Mouse (Mus musculus): ENCODE measurements around the gene 1700001C02Rik. TPM values are rescaled to one million over a fixed set of nuclear protein-coding genes. Genes with fewer than 3 reads are reported as not detected.

The 1700001C02Rik gene
- total RNA-seq, 2 experiments from 2014 or later, result not detected

DNA sequence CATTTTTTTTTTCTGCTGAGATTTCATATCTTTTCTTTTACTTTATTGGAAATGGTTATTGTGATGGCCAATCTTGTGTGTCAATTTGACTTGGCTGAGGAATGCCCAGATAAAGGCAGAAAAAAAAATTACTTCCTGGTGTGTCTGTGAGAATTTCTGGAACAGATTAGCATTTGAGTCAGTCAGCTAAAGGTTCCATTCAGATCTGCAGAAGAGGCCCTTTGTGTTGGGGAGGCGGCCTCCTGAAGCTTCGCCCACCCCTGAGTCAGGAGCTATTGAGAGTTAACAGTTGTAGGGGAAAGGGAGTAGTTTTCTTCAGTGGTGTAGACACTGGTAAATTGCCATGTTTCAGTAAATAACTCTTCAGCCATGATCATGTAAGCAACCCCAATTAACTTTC is 29.4 kb downstream of the 1700001C02Rik start:
- no peak for DNase-seq

DNA sequence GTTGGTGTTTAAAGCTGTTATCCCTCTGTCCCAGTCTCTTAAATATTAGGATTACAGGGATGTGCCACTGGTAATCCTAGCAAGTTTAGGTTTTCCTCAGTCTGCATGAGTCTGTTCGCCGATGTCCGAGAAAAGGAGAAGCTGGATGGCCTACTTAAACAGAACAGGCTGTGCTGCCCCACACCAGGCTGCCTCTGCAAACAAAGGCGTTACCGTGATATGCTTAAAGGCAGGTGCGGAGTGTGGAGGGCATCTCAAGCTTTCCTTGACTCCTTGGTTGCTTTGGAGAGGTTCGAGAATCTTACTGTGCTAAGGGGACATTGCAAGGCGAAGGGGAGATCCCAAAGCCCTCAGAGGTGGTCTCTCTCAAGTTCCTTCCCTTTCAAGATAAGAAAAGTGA is 31.0 kb downstream of the 1700001C02Rik start:
- no peak for DNase-seq

DNA sequence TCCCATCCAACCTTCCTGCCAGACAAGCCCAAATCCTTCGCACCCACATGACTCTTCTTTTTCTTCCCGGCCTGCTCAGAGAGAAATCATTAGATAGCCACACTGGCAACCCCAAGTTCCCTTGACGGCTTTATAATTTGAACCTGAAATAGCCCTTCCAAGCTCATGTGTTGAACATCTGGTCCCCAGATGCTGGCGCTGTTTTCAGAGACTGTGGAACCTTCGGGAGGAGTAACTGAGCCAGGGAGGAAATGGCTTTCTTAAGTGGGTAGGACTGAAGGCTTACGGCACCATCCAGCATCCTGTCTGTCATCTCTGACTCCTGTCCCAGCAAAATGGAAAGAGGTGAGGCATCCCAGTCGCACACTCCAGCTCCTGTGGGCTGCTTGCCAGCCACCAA is 31.5 kb downstream of the 1700001C02Rik start:
- no peak for DNase-seq

DNA sequence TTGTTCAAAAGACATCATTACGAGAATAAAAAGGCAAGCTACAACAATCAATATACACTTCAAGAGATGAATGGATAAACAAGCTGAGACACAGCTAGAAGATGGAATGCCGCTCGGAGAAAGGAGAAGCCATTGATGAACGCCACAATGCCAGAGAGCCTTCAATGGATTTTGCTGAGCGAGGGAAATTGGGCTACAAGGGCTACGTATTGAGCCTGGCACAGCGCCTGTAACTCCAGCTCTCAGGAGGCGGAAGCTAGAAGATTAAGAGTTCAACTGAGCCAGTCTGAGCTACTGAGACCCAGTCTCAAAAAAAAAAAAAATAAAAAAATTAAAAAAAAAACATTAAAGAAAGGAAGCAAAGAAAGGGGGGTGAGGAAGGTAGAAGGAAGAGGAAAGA is 47.3 kb downstream of the 1700001C02Rik start:
- no peak for DNase-seq

DNA sequence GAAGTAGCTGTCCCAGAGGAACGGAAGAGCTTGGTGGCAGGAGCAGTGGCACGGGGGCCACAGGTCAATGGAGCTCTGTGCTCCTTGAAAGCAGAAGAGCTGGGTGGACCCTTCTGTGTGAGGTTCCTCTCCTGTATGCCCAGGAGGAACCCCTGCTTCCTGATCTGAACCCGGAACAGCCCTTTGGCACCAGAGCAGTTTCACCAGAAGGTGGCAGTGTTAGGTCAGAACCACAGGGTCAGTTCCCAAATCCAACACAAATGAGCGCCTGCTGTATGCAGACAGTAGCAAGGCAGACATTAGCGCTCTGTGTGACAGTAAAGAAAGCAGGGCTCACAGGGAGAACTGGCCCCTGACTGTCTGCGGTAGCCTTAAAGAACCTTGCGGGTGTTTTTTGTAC is 50.5 kb downstream of the 1700001C02Rik start:
- DNase-seq, result peak; percentile 77 to 84

DNA sequence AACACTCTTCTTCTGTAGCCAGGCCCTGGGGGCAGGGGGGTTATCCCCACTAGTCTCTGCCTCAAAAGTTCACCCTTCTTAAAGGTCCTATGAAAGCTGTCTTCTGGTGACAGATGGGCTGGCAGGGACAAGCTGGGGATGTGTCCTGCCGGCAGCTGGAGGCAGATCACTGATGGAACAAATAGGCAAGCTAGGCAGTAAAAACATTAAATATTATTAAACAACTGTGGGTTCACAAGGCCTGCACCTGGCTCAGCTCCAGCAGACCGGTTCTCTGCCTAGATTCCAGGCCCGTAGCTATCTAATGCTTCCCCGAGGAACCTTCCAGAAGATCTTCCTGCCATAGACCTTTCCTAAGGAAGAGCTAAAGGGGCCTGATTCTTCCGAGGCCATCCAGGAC is 52.3 kb downstream of the 1700001C02Rik start:
- DNase-seq, result peak; percentile 52 to 74

DNA sequence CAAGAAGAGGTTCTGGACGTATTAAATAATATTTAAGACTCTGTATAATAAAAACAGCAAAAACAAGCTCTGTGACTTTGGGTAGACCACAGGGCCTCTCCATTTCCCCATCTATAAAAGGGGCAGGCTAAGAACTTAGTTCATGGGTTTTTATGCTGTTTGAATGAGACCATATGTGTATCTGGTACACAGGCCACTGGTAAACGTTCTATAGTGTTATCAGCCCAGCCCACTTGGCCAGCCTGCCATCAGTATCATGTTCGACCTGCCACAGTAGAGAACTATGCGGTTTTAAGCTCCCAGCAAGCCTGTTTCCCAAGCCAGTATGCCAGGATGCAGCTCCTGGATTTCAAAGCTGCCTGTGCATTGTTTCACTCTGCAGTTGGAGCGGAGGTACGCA is 52.7 kb downstream of the 1700001C02Rik start:
- DNase-seq, result no peak

DNA sequence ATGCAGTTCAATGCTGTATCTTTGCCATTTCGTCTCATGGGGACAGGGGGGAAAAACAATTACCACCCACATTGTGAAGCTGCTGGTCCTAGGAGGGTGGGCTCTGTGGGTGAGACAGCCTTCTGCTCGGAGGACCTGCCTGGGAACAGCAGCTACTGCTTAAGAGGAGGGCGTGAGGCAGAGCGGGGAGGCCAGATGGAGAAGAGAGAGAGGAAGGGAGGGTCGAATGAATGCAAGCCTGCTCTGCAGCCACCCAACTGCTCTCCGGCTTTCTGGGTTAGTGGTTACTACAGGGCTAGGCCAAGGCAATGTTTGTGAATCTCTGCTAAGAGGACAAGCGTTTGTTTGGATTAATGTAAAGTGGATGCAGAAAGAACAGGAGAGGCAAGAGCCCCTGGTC is 53.6 kb downstream of the 1700001C02Rik start:
- DNase-seq, result no peak

DNA sequence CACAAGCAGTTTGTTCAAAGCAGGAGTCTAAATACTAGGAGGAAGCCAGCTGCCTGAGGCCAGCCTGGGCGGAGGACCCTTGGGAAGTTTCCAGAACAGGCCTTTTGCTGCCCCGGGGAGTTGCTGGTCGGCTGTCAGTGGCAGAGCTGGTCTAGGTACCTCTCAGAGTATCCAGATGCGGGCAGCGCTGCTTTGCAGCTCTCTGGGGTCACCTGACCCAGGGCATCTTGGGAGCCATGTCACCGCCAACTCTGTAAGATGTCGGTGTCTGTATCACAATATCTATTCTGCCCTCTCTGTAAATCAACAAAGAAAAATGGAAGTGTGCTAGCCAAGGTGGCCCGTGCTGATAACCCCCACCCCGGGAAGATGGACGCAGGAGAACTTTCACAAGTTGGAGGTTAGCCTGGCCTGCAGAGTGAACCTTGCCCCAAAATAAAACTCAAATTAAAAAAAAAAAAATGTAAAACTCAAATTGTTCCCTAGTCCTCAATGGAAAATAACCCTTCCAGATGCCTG is 54.4 kb downstream of the 1700001C02Rik start:
- DNase-seq, result peak; percentile 68 to 82

DNA sequence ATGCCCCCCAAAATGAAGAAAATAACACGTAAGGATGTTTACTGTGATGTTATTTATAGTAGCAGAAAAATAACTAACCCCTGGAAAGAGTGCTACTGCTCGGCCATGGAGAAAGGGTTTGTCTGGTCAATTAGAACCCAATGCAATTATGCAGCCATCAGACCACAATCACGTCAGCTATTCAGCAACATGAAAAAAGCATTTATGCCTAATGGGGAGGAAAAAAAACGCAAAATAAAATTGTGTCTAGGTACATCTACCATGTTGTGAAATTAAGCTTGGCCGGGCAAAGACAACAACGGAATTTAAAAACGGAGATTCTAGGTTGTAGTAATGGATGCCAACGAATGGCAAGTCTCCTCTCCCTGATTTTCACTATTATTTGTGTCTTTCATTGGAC is 56.6 kb downstream of the 1700001C02Rik start:
- DNase-seq, result no peak

DNA sequence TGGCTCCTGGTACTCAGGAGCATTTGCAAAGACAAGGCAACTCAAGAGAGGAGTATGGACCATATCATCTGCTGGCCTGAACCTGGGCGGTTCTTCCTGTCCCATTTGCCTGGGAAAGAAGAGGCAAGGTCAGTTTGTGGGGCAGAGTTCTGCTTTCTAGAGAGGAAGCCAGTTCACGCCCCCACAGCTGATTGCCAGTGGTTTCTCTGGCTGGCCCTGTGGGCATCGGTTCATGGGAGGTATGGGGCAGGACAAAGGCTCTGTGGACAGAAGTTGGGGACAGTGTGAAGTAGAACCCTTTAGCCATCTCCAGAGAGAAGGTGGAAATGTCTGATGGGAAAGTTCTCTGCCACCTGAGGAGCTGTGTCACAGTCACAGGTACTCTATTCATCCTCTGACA is 57.3 kb downstream of the 1700001C02Rik start:
- no peak for DNase-seq

DNA sequence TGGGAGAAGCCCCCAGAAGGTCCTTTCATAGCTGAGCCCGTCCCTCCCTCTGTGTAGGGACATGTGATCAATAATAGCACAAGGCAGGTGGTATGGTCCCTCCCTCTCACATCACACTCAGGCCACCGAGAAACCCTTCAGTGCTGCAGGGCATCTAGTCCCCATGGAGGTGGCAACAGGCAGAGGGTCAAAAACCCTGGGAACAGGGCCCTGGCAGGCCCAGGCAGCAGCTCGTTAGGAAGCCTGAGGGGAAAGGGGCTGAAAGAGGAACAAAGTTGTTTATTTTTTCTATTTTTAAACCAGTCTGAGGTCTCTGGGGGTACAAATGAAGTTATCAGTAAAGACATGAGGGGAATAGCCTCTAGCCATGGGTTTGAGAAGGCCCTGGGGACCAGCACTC is 58.4 kb downstream of the 1700001C02Rik start:
- DNase-seq, result no peak

DNA sequence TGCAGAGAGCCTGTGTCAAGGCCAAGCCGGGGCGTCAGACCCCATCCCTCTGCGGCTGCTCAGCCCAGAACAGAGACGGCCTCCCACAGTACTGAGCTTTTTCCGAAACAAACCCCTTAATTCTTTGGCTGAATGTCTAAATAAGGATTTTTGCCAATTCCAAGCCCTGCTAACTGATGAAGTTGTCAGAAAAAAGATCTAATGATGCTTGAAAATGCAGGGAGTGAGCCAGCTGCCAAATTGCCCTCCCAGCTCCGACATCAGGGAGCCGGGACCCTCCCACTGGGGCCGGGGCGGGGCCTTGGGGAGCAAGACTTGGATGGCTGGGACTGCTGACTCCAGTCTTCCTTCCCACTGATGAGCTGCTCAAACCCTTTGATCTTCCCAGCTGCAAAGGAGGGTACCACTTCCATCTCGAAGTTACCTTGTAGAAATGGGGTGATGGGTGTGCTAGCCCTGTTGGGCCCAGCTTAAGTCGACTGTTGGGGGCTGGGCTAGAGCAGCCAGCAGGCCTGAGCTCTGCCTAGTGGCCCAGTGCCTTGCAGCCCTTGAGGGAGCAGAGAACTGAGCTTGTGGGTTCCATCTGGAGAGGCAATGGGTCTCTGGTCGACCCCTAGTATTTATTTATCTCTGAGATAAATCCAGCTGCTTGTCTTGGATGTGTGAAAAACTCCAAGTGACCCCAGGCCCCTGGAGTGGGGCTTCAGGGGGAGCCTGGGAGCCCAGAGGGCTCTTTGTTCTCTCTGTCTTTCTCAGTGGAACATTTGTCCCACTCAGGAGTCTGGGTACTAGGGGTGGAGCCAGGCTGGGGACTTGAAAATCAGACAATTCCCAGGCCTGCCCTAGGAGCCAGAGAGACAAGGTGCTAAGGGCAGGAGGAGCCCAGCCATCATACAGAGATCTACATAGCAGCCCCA is 60.3 kb downstream of the 1700001C02Rik start:
- peak in 1 of 2 experiments; percentile 48 for DNase-seq

DNA sequence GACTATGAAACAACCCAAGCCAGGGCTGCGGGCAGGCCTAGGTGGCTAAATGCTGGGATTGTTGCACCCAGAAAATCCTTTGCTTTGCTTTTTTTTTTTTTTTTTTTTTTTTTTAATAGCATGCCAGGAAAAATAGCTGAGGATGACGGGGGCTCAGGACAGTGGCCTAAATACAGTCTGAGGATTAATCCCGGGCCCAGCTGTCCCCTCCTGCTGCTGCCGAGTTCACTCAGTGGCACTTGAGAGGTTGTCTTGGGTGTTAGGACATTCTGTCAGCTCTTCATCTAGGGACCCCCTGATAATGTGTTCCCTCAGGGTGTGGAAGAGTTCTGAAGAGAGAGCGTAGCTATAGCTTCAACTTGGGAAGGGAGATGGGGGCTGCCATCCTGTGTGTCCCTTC is 61.3 kb downstream of the 1700001C02Rik start:
- DNase-seq, result no peak

DNA sequence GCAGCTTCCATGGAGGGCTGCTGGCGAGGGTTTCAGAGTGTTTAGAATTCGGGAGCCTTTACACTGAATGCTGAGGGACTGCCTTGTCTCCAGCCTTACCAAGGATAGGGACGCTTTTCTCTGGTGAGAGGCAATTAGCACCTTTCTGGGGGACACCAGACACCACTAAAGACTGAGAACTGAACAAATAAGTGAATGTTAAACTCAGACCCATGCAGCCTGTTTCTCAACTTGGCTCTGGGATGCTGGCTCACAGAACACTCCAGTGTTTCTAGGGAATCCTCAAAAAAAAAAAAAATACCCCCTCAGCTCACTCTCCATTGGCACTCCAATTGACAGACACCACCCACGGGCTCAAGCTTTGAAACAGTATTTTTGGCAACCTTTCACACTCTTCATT is 63.1 kb downstream of the 1700001C02Rik start:
- no peak for DNase-seq

Other genes with a start within 250 kb of the 1700001C02Rik start
- 10 to 100 TPM; 24.2 to 25.9 TPM for gene Selenoi, start 233.5 kb upstream of the 1700001C02Rik start, total RNA-seq (2021)
- under 1 TPM; 0.26 to 0.43 TPM for gene Drc1, start 184.7 kb upstream of the 1700001C02Rik start, total RNA-seq (2021)
- gene Otof, start 4.1 kb upstream of the 1700001C02Rik start, total RNA-seq (2021), result under 1 TPM; 0.07 to 0.10 TPM
- gene Cib4, start 79.8 kb downstream of the 1700001C02Rik start, total RNA-seq (2021), result 1 to 10 TPM; 1.4 to 4.0 TPM
- 1,000 to 10,000 TPM; 1,187 to 1,472 TPM for gene Kcnk3, start 122.1 kb downstream of the 1700001C02Rik start, total RNA-seq (2021)
- gene Slc35f6, start 181.9 kb downstream of the 1700001C02Rik start, total RNA-seq (2021), result 10 to 100 TPM; 40.0 to 47.2 TPM
- gene Cenpa, start 200.7 kb downstream of the 1700001C02Rik start, total RNA-seq (2021), result 10 to 100 TPM; 10.2 to 11.9 TPM
- 1 to 10 TPM in 1 of 2 experiments, under 1 TPM in 1; 0.86 to 1.1 TPM for gene Dpysl5, start 245.5 kb downstream of the 1700001C02Rik start, total RNA-seq (2021)